Mouse (Mus musculus) urinary bladder, adult 2 months (tissue): ENCODE measurements around the gene Olfr458. TPM values are rescaled to one million over a fixed set of nuclear protein-coding genes. Genes with fewer than 3 reads are reported as not detected.

Source experiments
- polyA plus RNA-seq: library from polyadenylated mRNA; depleted of rRNA; stranded (reverse); fragments of >200 nt; gene quantifications from 2 replicates; pipeline ENCODE4 v1.2.3, GENCODE M21; 2012; rRNA removed

The Olfr458 gene
- polyA plus RNA-seq, 1 experiment, result not detected

Other genes with a start within 250 kb of the Olfr458 start
- gene Tas2r144, start 249.9 kb downstream of the Olfr458 start, polyA plus RNA-seq, result not detected in 2 replicates
- gene Gstk1, start 219.3 kb downstream of the Olfr458 start, polyA plus RNA-seq, result 34.1 and 35.8 TPM in 2 replicates
- gene Tmem139, start 203.2 kb downstream of the Olfr458 start, polyA plus RNA-seq, result 2.5 and 3.1 TPM in 2 replicates
- gene Casp2, start 200.2 kb downstream of the Olfr458 start, polyA plus RNA-seq, result 32.0 and 35.1 TPM in 2 replicates
- 0.21 and 0.35 TPM in 2 replicates for gene Clcn1, start 178.5 kb downstream of the Olfr458 start, polyA plus RNA-seq
- 0.63 and 0.92 TPM in 2 replicates for gene Fam131b, start 140.6 kb downstream of the Olfr458 start, polyA plus RNA-seq
- 124 and 140 TPM in 2 replicates for gene Zyx, start 115.6 kb downstream of the Olfr458 start, polyA plus RNA-seq
- gene Epha1, start 91.9 kb downstream of the Olfr458 start, polyA plus RNA-seq, result 27.6 and 33.6 TPM in 2 replicates
- gene Tas2r143, start 65.0 kb downstream of the Olfr458 start, polyA plus RNA-seq, result 0.47 and 0.49 TPM in 2 replicates
- gene Tas2r135, start 59.8 kb downstream of the Olfr458 start, polyA plus RNA-seq, result 0.30 and 0.37 TPM in 2 replicates
- gene Tas2r126, start 30.7 kb downstream of the Olfr458 start, polyA plus RNA-seq, result not detected in 2 replicates
- not detected in 2 replicates for gene Olfr457, start 11.1 kb upstream of the Olfr458 start, polyA plus RNA-seq
- not detected in 2 replicates for gene Olfr456, start 22.0 kb upstream of the Olfr458 start, polyA plus RNA-seq
- 0.01 TPM in 1 of 2 replicates, not detected in the other for gene Olfr455, start 82.4 kb upstream of the Olfr458 start, polyA plus RNA-seq
- not detected in 2 replicates for gene Tcaf3, start 132.5 kb upstream of the Olfr458 start, polyA plus RNA-seq
- gene Tcaf2, start 180.1 kb upstream of the Olfr458 start, polyA plus RNA-seq, result 4.8 and 7.3 TPM in 2 replicates
- gene Tcaf1, start 244.9 kb upstream of the Olfr458 start, polyA plus RNA-seq, result 26.5 and 30.1 TPM in 2 replicates